Mouse (Mus musculus): ENCODE measurements around the gene Nppa. TPM values are rescaled to one million over a fixed set of nuclear protein-coding genes. Genes with fewer than 3 reads are reported as not detected.
"Not testable (repeated sequence)": the region's sequence is repeated elsewhere in the genome, so short reads cannot be mapped to it uniquely, and the experiment has no call there.

Nppa gene
- total RNA-seq, 2 experiments from 2014 or later, result not detected

- no peak for DNase-seq (ENCODE audit: extremely low spot score in 1 of 2, low spot score in 1 of 2)
These were observed 46.0 kb downstream of the Nppa start for GRCm38 (mm10) chr4:148046450-148047031.

- not testable (repeated sequence) for DNase-seq (ENCODE audit: extremely low spot score in 1 of 2, low spot score in 1 of 2)
These were observed 49.9 kb downstream of the Nppa start for GRCm38 (mm10) chr4:148050396-148050914.

- DNase-seq (ENCODE audit: extremely low spot score in 1 of 2, low spot score in 1 of 2), result no peak
These were observed 50.7 kb downstream of the Nppa start for GRCm38 (mm10) chr4:148051046-148051776.

Other genes with a start within 250 kb of the Nppa start
- 1 to 10 TPM; 1.9 to 2.7 TPM for gene Zfp984, start 190.9 kb upstream of the Nppa start, total RNA-seq (2021)
- gene Zfp933, start 152.4 kb upstream of the Nppa start, total RNA-seq (2021), result 10 to 100 TPM; 17.4 to 18.1 TPM
- gene Miip, start 131.9 kb upstream of the Nppa start, total RNA-seq (2021), result 10 to 100 TPM; 15.2 to 26.5 TPM
- gene Fv1, start 131.7 kb upstream of the Nppa start, total RNA-seq (2021), result 1 to 10 TPM; 7.9 to 8.5 TPM
- gene Mfn2, start 96.0 kb upstream of the Nppa start, total RNA-seq (2021), result 100 to 1,000 TPM; 191 to 194 TPM
- gene Plod1, start 64.0 kb upstream of the Nppa start, total RNA-seq (2021), result 10 to 100 TPM; 21.7 to 25.2 TPM
- gene 2510039O18Rik, start 59.8 kb upstream of the Nppa start, total RNA-seq (2021), result 10 to 100 TPM; 28.4 to 29.1 TPM
- gene Nppb, start 14.9 kb upstream of the Nppa start, total RNA-seq (2021), result not detected
- gene Clcn6, start 38.1 kb downstream of the Nppa start, total RNA-seq (2021), result 10 to 100 TPM; 70.9 to 73.9 TPM
- 10 to 100 TPM; 28.7 to 31.9 TPM for gene Mthfr, start 38.4 kb downstream of the Nppa start, total RNA-seq (2021)
- gene Agtrap, start 87.3 kb downstream of the Nppa start, total RNA-seq (2021), result 1 to 10 TPM; 6.2 to 6.9 TPM
- 10 to 100 TPM; 15.0 to 16.5 TPM for gene Mad2l2, start 129.7 kb downstream of the Nppa start, total RNA-seq (2021)
- gene Draxin, start 130.0 kb downstream of the Nppa start, total RNA-seq (2021), result 1 to 10 TPM; 2.3 TPM
- gene Fbxo6, start 151.4 kb downstream of the Nppa start, total RNA-seq (2021), result 10 to 100 TPM; 27.9 to 28.7 TPM
- gene Fbxo44, start 159.8 kb downstream of the Nppa start, total RNA-seq (2021), result 100 to 1,000 TPM; 127 TPM
- gene Fbxo2, start 159.9 kb downstream of the Nppa start, total RNA-seq (2021), result 100 to 1,000 TPM in 1 of 2 experiments, 10 to 100 TPM in 1; 97.4 to 116 TPM

Measured in layer of hippocampus, postnatal 25 days (tissue).